19 mouse cellular contexts compared by ENCODE assay signal in genomic region chr12:44283378-44283777, GRCm38 (mm10). TPM values are rescaled to one million over a fixed set of nuclear protein-coding genes. Genes with fewer than 3 reads are reported as not detected.
DNase-seq lines count a peak whose midpoint lies in the region; ATAC-seq and TF ChIP-seq lines count a peak whose summit lies in the region.
"Had no signal": no experiment of that assay in that cellular context is flagged by ENCODE, and none has a peak within 500 bp of the region (broad histone marks: within the 10 kb centered on the region; RNA-seq: fewer than 3 reads in every experiment).

No protein-coding gene starts in this region.

- peak overlapping the region; percentile 22 for H3K9ac ChIP-seq in heart, adult 2 months (ENCODE audit: low read depth, low read length)
- H3K9ac ChIP-seq in liver, embryonic 12.5 days: no peak overlapping the region
- H3K9ac ChIP-seq: embryonic facial prominence, embryonic 12.5 days; lung, embryonic 15.5 days; neural tube, embryonic 12.5 days had no signal

- DNase-seq in heart, adult 2 months: peak in 1 of 2 experiments; percentile 15
- no peak for DNase-seq in heart, postnatal 4 days
- peak; percentile 10 to 15 for DNase-seq in B cell, adult 2 months
- DNase-seq in heart, adult 8-10 months (ENCODE audit: low spot score): peak; percentile 35
- DNase-seq in spleen, postnatal 36 days (ENCODE audit: low spot score in 2 of 2): no peak
- no peak for DNase-seq in spleen, adult 12 weeks (ENCODE audit: low spot score)
- DNase-seq: adrenal gland, postnatal 25 days; cerebellum, postnatal 10 days; layer of hippocampus, postnatal 36 days; midbrain, embryonic 14.5 days; retina, postnatal 1 day had no signal

- no peak overlapping the region for H3K4me2 ChIP-seq in liver, embryonic 12.5 days
- H3K4me2 ChIP-seq: embryonic facial prominence, embryonic 12.5 days; lung, embryonic 15.5 days; neural tube, embryonic 12.5 days had no signal

- WGBS in heart, adult 2 months: 32% methylated on average over 9 of the region's 9 CpGs
- WGBS in liver, embryonic 12.5 days (ENCODE audit: insufficient replicate concordance): 33% methylated on average over 9 of the region's 9 CpGs

- TF ChIP-seq CTCF in heart, adult 2 months (IDR thresholded peaks at IDR 0.05): no peak

- H3K4me3 ChIP-seq in heart, adult 2 months: peak overlapping the region; percentile 3; the same call in 1 of the 2 replicates
- no peak overlapping the region for H3K4me3 ChIP-seq in liver, embryonic 12.5 days
- H3K4me3 ChIP-seq: embryonic facial prominence, embryonic 12.5 days; lung, embryonic 15.5 days; neural tube, embryonic 12.5 days had no signal

- peak overlapping the region; percentile 40 for H3K27ac ChIP-seq in heart, adult 2 months
- peak overlapping the region; percentile 36; the same call in 1 of the 2 replicates for H3K27ac ChIP-seq in liver, embryonic 12.5 days
- H3K27ac ChIP-seq: embryonic facial prominence, embryonic 12.5 days; hindbrain, postnatal 0 days; kidney, postnatal 0 days; lung, embryonic 15.5 days; neural tube, embryonic 12.5 days had no signal

- H3K79me2 ChIP-seq in heart, adult 2 months (replicated peaks; ENCODE audit: control insufficient read depth, insufficient read depth, low read length): peaks cover 2% of the 10 kb centered on the region

- H3K9me3 ChIP-seq in liver, embryonic 12.5 days (replicated peaks): no peaks in the 10 kb centered on the region
- H3K9me3 ChIP-seq: embryonic facial prominence, embryonic 12.5 days; G1E; lung, embryonic 15.5 days; neural tube, embryonic 12.5 days had no signal

- H3K27me3 ChIP-seq in heart, adult 2 months (ENCODE audit: control insufficient read depth, insufficient read depth, low read length): no peaks in the 10 kb centered on the region
- H3K27me3 ChIP-seq in liver, embryonic 12.5 days (replicated peaks): no peaks in the 10 kb centered on the region
- H3K27me3 ChIP-seq: embryonic facial prominence, embryonic 12.5 days; lung, embryonic 15.5 days; neural tube, embryonic 12.5 days had no signal

- TF ChIP-seq EP300 in heart, adult 2 months (IDR thresholded peaks at IDR 0.05; ENCODE audit: insufficient read depth, low read depth, low read length): no peak

- H3K4me1 ChIP-seq in heart, adult 2 months (ENCODE audit: control insufficient read depth, insufficient read depth, low read length): peaks cover 2% of the 10 kb centered on the region
- no peaks in the 10 kb centered on the region for H3K4me1 ChIP-seq in liver, embryonic 12.5 days
- H3K4me1 ChIP-seq: embryonic facial prominence, embryonic 12.5 days; lung, embryonic 15.5 days; neural tube, embryonic 12.5 days had no signal

- peaks cover 9% of the 10 kb centered on the region for H3K36me3 ChIP-seq in heart, adult 2 months (ENCODE audit: control insufficient read depth, insufficient read depth, low read length)
- peaks cover 13% of the 10 kb centered on the region for H3K36me3 ChIP-seq in liver, embryonic 12.5 days

- intact Hi-C loops in heart, adult 2 months (cut with DNase I): no loop called here

- no peak for TF ChIP-seq POLR2A in heart, adult 2 months (IDR thresholded peaks at IDR 0.05; ENCODE audit: insufficient read depth, low read depth, low read length)

- ATAC-seq in liver, embryonic 12.5 days: no peak
- ATAC-seq in activated CD4-positive, CD25-positive, alpha-beta regulatory T cell, adult 4 months: no peak
- ATAC-seq: hindbrain, postnatal 0 days had no signal

RNA-seq across cellular contexts. Expression of gene Nrcam, which starts 45.3 kb away (rescaled TPM):
- total RNA-seq in heart, adult 2 months (2021): under 1 TPM; 0.16 to 0.23 TPM
- 0.20 and 0.23 TPM in 2 replicates for polyA plus RNA-seq in heart, adult 2 months (2012; rRNA removed)
- total RNA-seq in heart, postnatal 4 days (2021): 1 to 10 TPM in 1 of 2 experiments, under 1 TPM in 1; 0.62 to 1.5 TPM
- under 1 TPM in 3 of 4 experiments, not detected in 1; 0.22 to 0.69 (median 0.55) TPM for total RNA-seq in heart, adult 8-10 months (2022)
- polyA plus RNA-seq in liver, embryonic 12.5 days (2016; fragmentation: Nextera tagmentation; extraction: Ambion mirVana): 0.31 and 0.42 TPM in 2 replicates
- polyA plus RNA-seq in activated CD4-positive, CD25-positive, alpha-beta regulatory T cell, adult 4 months (2017; shearing (Covaris generic)): under 1 TPM in 1 of 2 experiments, not detected in 1; 0.42 TPM
- polyA plus RNA-seq: G1E had no signal

Comparison
In these comparisons a context has a peak if more than half of its experiments do, and no peak if none do; other contexts are left out.
1. DNase-seq: peak in B cell, adult 2 months (2 of 2) and heart, adult 8-10 months (single experiment); none in heart, postnatal 4 days (single experiment), spleen, postnatal 36 days (0 of 2) and spleen, adult 12 weeks (single experiment).